Mouse (Mus musculus): ENCODE data around the gene Grin2d.

Gene Grin2d

GRCm38 (mm10) chr7:45897258-45897757 lies 19.1 kb upstream of the Grin2d start:
- peak; percentile 68 for DNase-seq (ENCODE audit: low read depth, low spot score)

- peak; percentile 97 for DNase-seq (ENCODE audit: low read depth, low spot score)
Measured at GRCm38 (mm10) chr7:45896517-45897257, 18.5 kb upstream of the Grin2d start, which contains the start of the genes Syngr4 and Tmem143. TSS of gene Syngr4 (minus strand) at chr7:45896714. TSS of gene Tmem143 (plus strand) at chr7:45896941.

DNA sequence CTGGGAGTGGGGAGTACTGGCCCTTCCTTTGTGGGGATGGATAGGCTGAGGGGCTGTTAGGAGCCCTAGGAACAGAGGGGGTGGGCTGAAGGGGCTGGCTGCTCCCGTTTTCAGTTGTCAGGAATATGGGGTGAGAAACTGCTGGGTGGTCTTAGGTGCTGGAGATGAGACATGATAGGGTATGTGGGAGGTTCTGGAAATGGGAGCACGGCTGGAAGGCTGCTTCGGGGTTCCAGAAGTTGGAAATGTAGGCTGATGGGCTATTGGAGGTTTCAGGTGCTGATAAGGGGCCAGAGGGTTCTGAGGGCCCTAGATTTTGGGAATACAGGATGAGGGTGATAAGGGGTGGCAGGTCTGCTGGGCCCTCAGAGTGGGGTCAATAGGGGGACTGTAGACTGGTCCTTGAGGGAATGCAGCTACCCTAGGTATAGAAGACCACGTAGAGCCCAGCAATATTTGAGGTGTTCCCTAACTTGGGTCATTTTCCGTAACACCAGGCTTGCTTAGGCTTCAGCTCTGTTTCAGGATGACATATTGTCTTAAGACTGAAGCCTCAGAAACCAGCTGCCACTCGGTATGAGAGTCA lies 17.8 kb upstream of the Grin2d start:
- DNase-seq (ENCODE audit: low read depth, low spot score), result no peak

- DNase-seq (ENCODE audit: low read depth, low spot score), result no peak
Measured at GRCm38 (mm10) chr7:45892651-45893050, 14.5 kb upstream of the Grin2d start.

- no peak for DNase-seq (ENCODE audit: low read depth, low spot score)
Measured at GRCm38 (mm10) chr7:45887246-45887645, 9.1 kb upstream of the Grin2d start.

- DNase-seq (ENCODE audit: low read depth, low spot score), result no peak
Measured at GRCm38 (mm10) chr7:45881011-45881410, 2.8 kb upstream of the Grin2d start.

GRCm38 (mm10) chr7:45880531-45880930 lies 2.4 kb upstream of the Grin2d start:
- DNase-seq (ENCODE audit: low read depth, low spot score), result no peak

- no peak for DNase-seq (ENCODE audit: low read depth, low spot score)
Measured at GRCm38 (mm10) chr7:45876895-45877294, 1.3 kb downstream of the Grin2d start.

GRCm38 (mm10) chr7:45873061-45873947 lies 4.9 kb downstream of the Grin2d start:
- peak; percentile 60 for DNase-seq (ENCODE audit: low read depth, low spot score)

DNA sequence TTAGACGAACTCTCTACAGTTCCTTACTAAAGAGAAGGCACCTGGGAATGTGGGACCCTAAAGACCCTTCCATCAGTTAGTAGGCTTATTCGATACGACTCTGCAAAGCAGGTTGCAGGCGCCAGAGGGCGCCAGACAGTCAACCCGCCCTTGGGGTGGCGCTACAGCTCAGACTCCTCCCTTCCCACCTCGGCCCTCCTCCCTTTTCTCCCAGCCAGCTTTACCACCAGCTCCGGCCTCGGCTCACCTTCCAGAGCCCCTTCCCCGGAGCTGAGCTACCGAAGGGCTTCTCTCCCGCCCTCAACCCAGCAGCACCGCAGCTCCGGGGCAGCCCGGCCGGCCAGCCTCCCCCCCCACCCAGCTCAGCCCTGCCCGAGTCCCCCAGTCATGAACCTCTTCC lies 5.6 kb downstream of the Grin2d start, which contains the start of gene Kdelr1:
Kdelr1 (plus strand) TSS at position 149 of the 400 bp plus-strand sequence.
- DNase-seq (ENCODE audit: low read depth, low spot score), result peak; percentile 90

DNA sequence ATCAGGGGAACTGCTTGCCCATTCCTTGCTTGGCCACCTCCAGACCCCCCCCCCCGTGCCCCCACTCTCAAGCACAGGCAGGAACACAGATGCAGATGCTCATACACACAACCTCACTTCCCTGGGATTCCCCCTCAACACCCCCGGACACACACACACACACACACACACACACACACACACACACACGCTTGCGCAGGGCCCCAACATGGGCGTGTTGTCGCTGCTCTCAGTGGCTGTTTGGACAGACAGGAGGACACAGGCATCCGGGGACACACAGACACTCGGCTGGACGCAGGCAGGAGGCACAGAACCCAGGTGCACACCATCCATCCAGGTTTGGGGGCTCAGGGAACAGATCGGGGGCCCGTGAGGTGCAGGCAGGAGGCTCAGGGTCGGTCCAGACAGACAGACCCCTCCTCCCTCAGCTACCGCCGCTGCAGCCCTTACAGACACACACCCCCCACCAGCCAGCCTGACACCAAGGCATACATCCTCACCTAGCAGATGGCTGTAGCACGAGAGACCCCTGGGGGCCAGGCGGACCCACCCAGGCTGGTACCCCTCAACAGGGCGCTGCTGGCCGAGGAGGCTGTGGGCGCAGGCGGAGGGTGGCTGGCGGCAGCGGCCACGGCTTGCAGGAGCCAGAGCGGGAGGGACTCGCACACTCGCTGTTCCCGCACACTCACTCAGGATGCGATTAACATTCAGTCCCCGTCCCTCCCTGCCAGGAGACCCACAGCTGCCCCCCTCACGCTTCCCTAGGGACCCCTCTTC lies 7.7 kb downstream of the Grin2d start:
- DNase-seq (ENCODE audit: low read depth, low spot score), result peak; percentile 38

- DNase-seq (ENCODE audit: low read depth, low spot score), result no peak
Measured at GRCm38 (mm10) chr7:45869787-45870186, 8.4 kb downstream of the Grin2d start.

- no peak for DNase-seq (ENCODE audit: low read depth, low spot score)
Measured at GRCm38 (mm10) chr7:45869107-45869670, 9.0 kb downstream of the Grin2d start.

- DNase-seq (ENCODE audit: low read depth, low spot score), result no peak
Measured at GRCm38 (mm10) chr7:45867871-45868270, 10.3 kb downstream of the Grin2d start.

DNA sequence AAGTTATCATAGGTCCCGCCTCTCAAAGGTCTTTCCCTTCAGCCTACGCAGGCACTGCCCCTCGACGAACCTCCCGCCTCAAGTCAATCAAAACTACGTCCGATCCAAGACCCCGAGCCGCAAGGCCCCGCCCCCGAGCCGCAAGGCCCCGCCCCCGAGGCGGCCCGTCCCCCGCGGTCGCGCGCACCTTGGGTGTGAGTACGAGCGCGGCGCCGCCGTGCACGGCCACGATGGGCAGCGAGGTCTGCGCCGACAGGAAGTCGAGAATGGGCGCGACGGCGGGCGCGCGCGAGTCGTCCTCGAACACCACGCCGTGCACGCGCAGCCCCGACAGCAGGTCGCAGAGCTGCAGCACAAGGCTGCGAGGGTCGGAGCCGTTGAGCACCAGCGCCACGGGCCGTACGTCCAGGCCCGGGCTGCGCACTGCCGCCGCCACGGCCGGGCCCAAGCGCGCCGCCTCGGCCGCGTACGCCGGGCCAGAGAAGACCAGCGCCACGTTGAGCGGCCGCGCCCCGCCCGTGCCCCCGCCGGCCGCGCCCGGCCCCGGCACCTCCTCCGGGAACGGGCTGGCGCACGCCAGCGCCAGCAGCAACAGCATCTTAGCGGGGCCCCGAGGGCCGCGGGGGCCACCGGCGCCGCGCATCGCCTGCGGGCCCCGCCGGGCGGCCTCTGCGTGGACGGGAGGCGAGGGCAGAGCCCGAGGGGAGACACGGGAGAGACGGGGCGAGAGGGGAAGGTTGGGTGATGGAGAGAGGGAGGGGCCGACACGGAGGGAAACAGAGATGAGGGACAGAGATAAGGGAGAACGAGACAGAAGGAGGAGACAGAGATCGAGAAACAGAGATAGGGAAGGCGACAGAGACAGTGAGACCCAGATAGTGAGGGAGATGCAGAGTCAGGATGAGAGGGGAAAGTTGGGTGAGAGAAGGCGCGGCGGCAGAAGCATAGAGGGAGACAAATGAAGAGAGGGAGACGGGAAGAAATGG lies 12.0 kb downstream of the Grin2d start:
- peak; percentile 93 for DNase-seq (ENCODE audit: low read depth, low spot score)

- no peak for DNase-seq (ENCODE audit: low read depth, low spot score)
Measured at GRCm38 (mm10) chr7:45864435-45864834, 13.7 kb downstream of the Grin2d start.

- no peak for DNase-seq (ENCODE audit: low read depth, low spot score)
Measured at GRCm38 (mm10) chr7:45862804-45863203, 15.4 kb downstream of the Grin2d start.

- DNase-seq (ENCODE audit: low read depth, low spot score), result no peak
Measured at GRCm38 (mm10) chr7:45859008-45859407, 19.2 kb downstream of the Grin2d start.

Data from CD4-positive helper T cell, adult 2 months (primary cell).